Mouse (Mus musculus) testis, postnatal 14 days (tissue): ENCODE measurements around the gene Pde9a.

Experiments
- DNase-seq: peaks from one replicate; pipeline ENCODE4 v3.0.0; 2021; ENCODE audit warnings: low spot score

The Pde9a gene

GRCm38 (mm10) chr17:31433401-31433928 is 47.5 kb downstream of the Pde9a start:
- no peak for DNase-seq

GRCm38 (mm10) chr17:31433978-31434797 is 48.2 kb downstream of the Pde9a start:
- no peak for DNase-seq

GRCm38 (mm10) chr17:31434825-31435325 is 48.9 kb downstream of the Pde9a start:
- DNase-seq, result no peak

- DNase-seq, result no peak
Observed at GRCm38 (mm10) chr17:31435934-31436813, 50.2 kb downstream of the Pde9a start.

- no peak for DNase-seq
Observed at GRCm38 (mm10) chr17:31436814-31437406, 50.9 kb downstream of the Pde9a start.

- no peak for DNase-seq
Observed at GRCm38 (mm10) chr17:31437482-31437881, 51.5 kb downstream of the Pde9a start.

- DNase-seq, result no peak
Observed at GRCm38 (mm10) chr17:31439978-31440377, 54.0 kb downstream of the Pde9a start.

- no peak for DNase-seq
Observed at GRCm38 (mm10) chr17:31442513-31442912, 56.5 kb downstream of the Pde9a start.

GRCm38 (mm10) chr17:31444251-31444650 is 58.2 kb downstream of the Pde9a start:
- DNase-seq, result no peak

GRCm38 (mm10) chr17:31445061-31445731 is 59.2 kb downstream of the Pde9a start:
- no peak for DNase-seq

- no peak for DNase-seq
Observed at GRCm38 (mm10) chr17:31447766-31448165, 61.8 kb downstream of the Pde9a start.

- DNase-seq, result no peak
Observed at GRCm38 (mm10) chr17:31448519-31448918, 62.5 kb downstream of the Pde9a start.

GRCm38 (mm10) chr17:31450206-31450605 is 64.2 kb downstream of the Pde9a start:
- no peak for DNase-seq

GRCm38 (mm10) chr17:31451179-31451708 is 65.2 kb downstream of the Pde9a start:
- DNase-seq, result peak; percentile 33

- no peak for DNase-seq
Observed at GRCm38 (mm10) chr17:31452816-31453215, 66.8 kb downstream of the Pde9a start.

GRCm38 (mm10) chr17:31453476-31453875 is 67.5 kb downstream of the Pde9a start:
- DNase-seq, result no peak

- DNase-seq, result no peak
Observed at GRCm38 (mm10) chr17:31454056-31454455, 68.0 kb downstream of the Pde9a start.

- DNase-seq, result no peak
Observed at GRCm38 (mm10) chr17:31456723-31457567, 70.9 kb downstream of the Pde9a start.

GRCm38 (mm10) chr17:31460416-31460815 is 74.4 kb downstream of the Pde9a start:
- DNase-seq, result no peak

GRCm38 (mm10) chr17:31462506-31462905 is 76.5 kb downstream of the Pde9a start:
- DNase-seq, result no peak
